Mouse (Mus musculus) frontal cortex, adult 2 months (tissue): ENCODE results near the gene Klhl33. TPM values are rescaled to one million over a fixed set of nuclear protein-coding genes. Genes with fewer than 3 reads are reported as not detected.
"Not testable (repeated sequence)": the region's sequence is repeated elsewhere in the genome, so short reads cannot be mapped to it uniquely, and the experiment has no call there.

Source experiments
- DNase-seq, 2 experiments: peaks; one replicate each; pipeline ENCODE4 v3.0.0; 2022; ENCODE audit warnings: low spot score in 1 of 2; ENCODE audit errors: extremely low spot score in 1 of 2
- polyA plus RNA-seq: library from polyadenylated mRNA; depleted of rRNA; stranded (reverse); fragments of >200 nt; gene quantifications from 2 replicates; pipeline ENCODE4 v1.2.3, GENCODE M21; 2012; rRNA removed

Klhl33 gene
- polyA plus RNA-seq, 1 experiment = 3.1 TPM

DNA sequence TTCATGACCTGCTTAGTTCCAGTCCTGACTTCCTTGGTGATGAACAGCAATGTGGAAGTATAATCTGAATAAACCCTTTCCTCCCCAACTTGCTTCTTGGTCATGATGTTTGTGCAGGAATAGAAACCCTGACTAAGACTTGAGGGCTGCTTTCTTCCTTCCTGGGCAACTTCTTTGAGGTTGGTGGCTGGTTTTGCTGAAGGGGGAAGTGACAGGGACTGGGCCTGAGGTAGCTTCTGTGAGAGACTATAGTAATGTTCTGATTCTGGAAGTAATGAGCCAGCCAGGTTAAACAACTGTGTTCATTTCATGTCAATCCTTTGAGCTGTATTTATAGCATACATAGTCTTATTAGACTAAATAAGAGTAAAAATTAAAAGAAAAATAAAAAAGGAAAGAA lies 32.3 kb downstream of the Klhl33 start:
- not testable (repeated sequence) for DNase-seq

DNA sequence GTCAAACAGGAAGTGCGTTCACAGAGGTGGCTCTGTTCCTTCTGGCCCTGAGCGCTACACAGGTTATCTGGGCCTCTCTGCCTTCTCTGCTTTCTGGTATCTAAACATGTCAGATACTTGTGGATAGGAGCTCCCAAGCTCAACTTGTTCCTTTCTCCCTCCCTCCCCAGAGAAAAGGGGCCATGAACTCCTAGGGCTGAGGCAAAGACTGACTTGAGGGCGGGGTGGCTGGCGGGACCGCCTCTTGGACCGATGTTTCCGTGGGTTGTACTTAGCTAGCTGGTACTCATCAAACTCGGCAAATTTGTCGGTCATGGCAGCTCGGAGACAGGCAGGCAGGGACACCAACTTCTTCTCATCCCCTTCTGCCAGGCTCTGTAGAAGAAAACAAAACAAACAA lies 34.7 kb downstream of the Klhl33 start:
- DNase-seq = no peak

DNA sequence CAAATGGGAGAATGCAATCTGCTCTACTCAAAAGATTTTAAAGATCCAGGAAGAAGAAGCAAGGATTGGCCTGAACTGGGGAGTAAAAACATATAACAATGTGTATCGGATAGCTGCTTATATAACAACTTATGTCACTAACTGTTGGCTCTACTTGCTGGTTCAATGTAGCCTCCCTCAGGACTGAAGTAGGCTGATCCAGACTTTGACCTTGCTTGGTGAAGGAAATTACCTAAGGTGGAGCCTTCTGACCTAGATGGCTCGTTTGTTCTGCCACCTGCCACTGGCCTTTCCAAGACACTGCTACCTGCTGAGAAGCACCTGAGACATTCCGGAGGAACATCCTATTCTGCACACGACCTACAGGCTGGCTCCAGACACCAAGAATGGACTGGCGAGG lies 41.5 kb downstream of the Klhl33 start:
- no peak for DNase-seq

Other genes starting within 250 kb of the Klhl33 start
- not detected in 2 replicates for gene Olfr747, start 204.3 kb downstream of the Klhl33 start, polyA plus RNA-seq
- not detected in 2 replicates for gene Olfr748, start 190.1 kb downstream of the Klhl33 start, polyA plus RNA-seq
- 0.13 and 0.14 TPM in 2 replicates for gene Olfr749, start 152.4 kb downstream of the Klhl33 start, polyA plus RNA-seq
- gene Ttc5, start 112.0 kb downstream of the Klhl33 start, polyA plus RNA-seq = 61.4 and 70.5 TPM in 2 replicates
- gene Ccnb1ip1, start 89.8 kb downstream of the Klhl33 start, polyA plus RNA-seq = 0.06 and 0.08 TPM in 2 replicates
- gene Parp2, start 89.7 kb downstream of the Klhl33 start, polyA plus RNA-seq = 58.4 and 58.7 TPM in 2 replicates
- gene Tep1, start 26.9 kb downstream of the Klhl33 start, polyA plus RNA-seq = 3.5 and 5.2 TPM in 2 replicates
- 66.7 and 70.0 TPM in 2 replicates for gene Osgep, start 27.4 kb upstream of the Klhl33 start, polyA plus RNA-seq
- 60.2 and 60.5 TPM in 2 replicates for gene Apex1, start 27.5 kb upstream of the Klhl33 start, polyA plus RNA-seq
- gene Pip4p1, start 33.3 kb upstream of the Klhl33 start, polyA plus RNA-seq = 156 and 184 TPM in 2 replicates
- 27.2 and 30.1 TPM in 2 replicates for gene Pnp, start 33.6 kb upstream of the Klhl33 start, polyA plus RNA-seq
- 25.7 and 37.9 TPM in 2 replicates for gene Gm49342, start 47.0 kb upstream of the Klhl33 start, polyA plus RNA-seq
- gene Pnp2, start 58.5 kb upstream of the Klhl33 start, polyA plus RNA-seq = 1.3 and 1.7 TPM in 2 replicates
- gene Rnase10, start 110.2 kb upstream of the Klhl33 start, polyA plus RNA-seq = 0.16 TPM in 1 of 2 replicates, not detected in the other
- not detected in 2 replicates for gene Rnase9, start 144.4 kb upstream of the Klhl33 start, polyA plus RNA-seq
- gene Rnase11, start 152.7 kb upstream of the Klhl33 start, polyA plus RNA-seq = not detected in 2 replicates
- 0.20 TPM in 1 of 2 replicates, not detected in the other for gene Rnase12, start 160.2 kb upstream of the Klhl33 start, polyA plus RNA-seq
- gene Olfr750, start 176.9 kb upstream of the Klhl33 start, polyA plus RNA-seq = not detected in 2 replicates
- 20.3 and 27.1 TPM in 2 replicates for gene Rnase4, start 193.6 kb upstream of the Klhl33 start, polyA plus RNA-seq
- 4.2 and 6.9 TPM in 2 replicates for gene Ang, start 193.6 kb upstream of the Klhl33 start, polyA plus RNA-seq
- gene Eddm3b, start 216.9 kb upstream of the Klhl33 start, polyA plus RNA-seq = not detected in 2 replicates
- 0.38 and 0.56 TPM in 2 replicates for gene Rnase6, start 226.4 kb upstream of the Klhl33 start, polyA plus RNA-seq
- gene Rnase1, start 249.3 kb upstream of the Klhl33 start, polyA plus RNA-seq = 0.72 and 0.99 TPM in 2 replicates